Mouse (Mus musculus) thymus, adult 2 months (tissue): ENCODE measurements around the gene Pde4a. TPM values are rescaled to one million over a fixed set of nuclear protein-coding genes. Genes with fewer than 3 reads are reported as not detected.

Experiments
- DNase-seq: peaks from one replicate; pipeline ENCODE4 v3.0.0; 2021
- H3K27ac ChIP-seq: fragments of 200-500 bp; 2 replicates; pipeline ENCODE4 v1.5.1; 2012; ENCODE audit warnings: low read length, control low read depth; ENCODE audit not compliant: control insufficient read depth, insufficient read depth
- H3K27me3 ChIP-seq: fragments of 200-500 bp; 2 replicates; pipeline ENCODE4 v1.6.1; 2012; ENCODE audit warnings: mild to moderate bottlenecking, low read length, moderate library complexity, mixed read lengths; ENCODE audit not compliant: control insufficient read depth, insufficient read depth
- H3K36me3 ChIP-seq: fragments of 200-500 bp; 2 replicates; pipeline ENCODE4 v1.6.1; 2012; ENCODE audit warnings: mild to moderate bottlenecking, low read length, moderate library complexity; ENCODE audit not compliant: control insufficient read depth, insufficient read depth
- H3K4me1 ChIP-seq: fragments of 200-500 bp; replicated peaks from 2 replicates; pipeline ENCODE4 v1.6.1; 2012; ENCODE audit warnings: low read length; ENCODE audit not compliant: control insufficient read depth, insufficient read depth
- H3K4me3 ChIP-seq: fragments of 200-500 bp; 2 replicates; pipeline ENCODE4 v1.5.1; 2012; ENCODE audit warnings: mild to moderate bottlenecking, low read length, control low read depth, moderate library complexity; ENCODE audit not compliant: control insufficient read depth, insufficient read depth
- CTCF ChIP-seq: fragments of 200-500 bp; IDR thresholded peaks from 2 replicates; pipeline ENCODE4 v1.5.1; 2012; ENCODE audit warnings: mild to moderate bottlenecking, control low read depth, low read length, moderate library complexity, borderline replicate concordance; ENCODE audit not compliant: control insufficient read depth, poor library complexity, insufficient read depth; ENCODE audit errors: extremely low read depth
- POLR2A ChIP-seq: fragments of 200-500 bp; IDR thresholded peaks from 2 replicates; pipeline ENCODE4 v1.6.1; 2012; ENCODE audit warnings: mild to moderate bottlenecking, low read length, control low read depth, moderate library complexity; ENCODE audit not compliant: control insufficient read depth, poor library complexity, insufficient read depth; ENCODE audit errors: extremely low read depth
- WGBS: fragments of 180-500 bp; shearing (Covaris S2); methylation state at CpG from one replicate; pipeline ENCODE4 v1.1.7; 2018; 5-methylcytosine and 5-hydroxymethylcytosine counted together
- polyA plus RNA-seq: library from polyadenylated mRNA; depleted of rRNA; stranded (reverse); fragments of >200 nt; gene quantifications from 2 replicates; pipeline ENCODE4 v1.2.3, GENCODE M21; 2012

Pde4a gene
- polyA plus RNA-seq, 1 experiment, result 6.8 TPM

- TF ChIP-seq CTCF, result no peak
- no peak for TF ChIP-seq POLR2A
- no peak for DNase-seq
- Histone ChIP-seq H3K27me3 (no peaks in the 10 kb centered on the region), H3K27ac (no peak overlapping the region), H3K36me3 (0 out of 2 replicates have a peak, but pooled peaks cover 5% of the 10 kb centered on the region), H3K4me1 (peaks cover 25% of the 10 kb centered on the region), H3K4me3 (no peak overlapping the region)
- WGBS, result 98% methylated on average over 29 of the region's 29 CpGs
Observed at GRCm38 (mm10) chr9:21233366-21233765, 67.9 kb downstream of the Pde4a start.

GRCm38 (mm10) chr9:21233805-21234204 is 68.3 kb downstream of the Pde4a start:
- Histone ChIP-seq H3K27me3 (no peaks in the 10 kb centered on the region), H3K36me3 (0 out of 2 replicates have a peak, but pooled peaks cover 5% of the 10 kb centered on the region), H3K4me3 (no peak overlapping the region), H3K27ac (no peak overlapping the region), H3K4me1 (peaks cover 25% of the 10 kb centered on the region)
- DNase-seq, result no peak
- no peak for TF ChIP-seq CTCF
- TF ChIP-seq POLR2A, result no peak
- WGBS, result 98% methylated on average over 28 of the region's 28 CpGs

- WGBS, result 23% methylated on average over 4 of the region's 4 CpGs
- TF ChIP-seq CTCF, result no peak
- TF ChIP-seq POLR2A, result no peak
- H3K27me3 ChIP-seq, result no peaks in the 10 kb centered on the region
- 0 out of 2 replicates have a peak, but pooled peaks cover under 1% of the 10 kb centered on the region for H3K36me3 ChIP-seq
- H3K4me1 ChIP-seq, result peaks cover 25% of the 10 kb centered on the region
- no peak for DNase-seq
- peak overlapping the region; percentile 20; the same call in 1 of the 2 replicates for H3K27ac ChIP-seq
- H3K4me3 ChIP-seq, result no peak overlapping the region
Observed at GRCm38 (mm10) chr9:21235341-21235740, 69.8 kb downstream of the Pde4a start.

- H3K27ac ChIP-seq, result 0 out of 2 replicates have a peak overlapping the region, but pooled peaks have one; percentile 5
- no peaks in the 10 kb centered on the region for H3K36me3 ChIP-seq
- 77% methylated on average over 25 of the region's 25 CpGs for WGBS
- H3K4me3 ChIP-seq, result peak overlapping the region; percentile 69
- H3K4me1 ChIP-seq, result peaks cover 25% of the 10 kb centered on the region
- H3K27me3 ChIP-seq, result no peaks in the 10 kb centered on the region
- DNase-seq, result no peak
- TF ChIP-seq POLR2A, result no peak
- no peak for TF ChIP-seq CTCF
Observed at GRCm38 (mm10) chr9:21236991-21237367, 71.5 kb downstream of the Pde4a start.

GRCm38 (mm10) chr9:21237368-21238003 is 72.0 kb downstream of the Pde4a start:
- Histone ChIP-seq H3K4me1 (peaks cover 25% of the 10 kb centered on the region), H3K36me3 (no peaks in the 10 kb centered on the region), H3K4me3 (peak overlapping the region; percentile 69), H3K27ac (peak overlapping the region; percentile 62), H3K27me3 (no peaks in the 10 kb centered on the region)
- DNase-seq, result peak; percentile 44
- TF ChIP-seq CTCF, result peak; percentile 52; the same call in 1 of the 2 replicates
- no peak for TF ChIP-seq POLR2A
- WGBS, result 12% methylated on average over 19 of the region's 19 CpGs

GRCm38 (mm10) chr9:21238004-21238732 is 72.7 kb downstream of the Pde4a start:
- H3K27me3 ChIP-seq, result no peaks in the 10 kb centered on the region
- 1% methylated on average over 31 of the region's 31 CpGs for WGBS
- peak overlapping the region; percentile 69 for H3K4me3 ChIP-seq
- H3K27ac ChIP-seq, result peak overlapping the region; percentile 62
- DNase-seq, result no peak
- no peaks in the 10 kb centered on the region for H3K36me3 ChIP-seq
- TF ChIP-seq CTCF (no peak), POLR2A (no peak)
- H3K4me1 ChIP-seq, result peaks cover 25% of the 10 kb centered on the region
